Mouse (Mus musculus) testis, adult 2 months (tissue): ENCODE measurements around the gene Spata21.

Source experiments
- CTCF ChIP-seq: fragments of 200-500 bp; IDR thresholded peaks from 2 replicates; pipeline ENCODE4 v1.5.1; 2012; ENCODE audit warnings: low read depth, mild to moderate bottlenecking, inconsistent platforms, low read length, moderate library complexity; ENCODE audit not compliant: control insufficient read depth, insufficient read depth, insufficient replicate concordance
- POLR2A ChIP-seq: fragments of 200-500 bp; IDR thresholded peaks from 2 replicates; pipeline ENCODE4 v1.6.1; 2012; ENCODE audit warnings: low read depth, mild to moderate bottlenecking, inconsistent platforms, low read length, moderate library complexity; ENCODE audit not compliant: control insufficient read depth

DNA sequence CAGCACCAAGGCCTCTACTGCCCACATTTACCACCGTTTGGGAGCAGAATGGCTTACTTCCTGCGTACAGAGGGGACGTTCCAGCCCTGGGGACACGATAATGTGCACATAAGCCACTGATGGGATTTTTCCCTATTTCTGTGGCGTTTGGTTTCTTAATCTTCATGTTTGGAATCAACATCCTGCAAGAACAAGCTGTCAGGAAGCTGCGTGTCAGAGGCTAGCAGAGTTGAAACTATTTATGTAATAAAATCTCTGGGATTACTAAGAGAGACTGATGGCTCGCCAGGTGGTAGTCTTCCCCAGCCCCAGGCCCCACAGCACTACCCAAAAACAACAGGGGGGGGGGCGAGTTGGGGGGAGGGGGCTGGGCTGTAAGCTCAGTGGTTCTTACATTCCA, 45.1 kb downstream of the Spata21 start:
- TF ChIP-seq POLR2A (no peak), CTCF (no peak)
